Mouse (Mus musculus) hindbrain, postnatal 0 days (tissue): ENCODE measurements around the gene Zmym4. TPM values are rescaled to one million over a fixed set of nuclear protein-coding genes. Genes with fewer than 3 reads are reported as not detected.
"Not testable (repeated sequence)": the region's sequence is repeated elsewhere in the genome, so short reads cannot be mapped to it uniquely, and the experiment has no call there.

Experiments
- ATAC-seq: fragments of 200-750 bp; cut with Nextera tagmentation; 2 replicates; pipeline ENCODE4 v1.8.0; 2017; ENCODE audit warnings: mild to moderate bottlenecking, moderate TSS enrichment, moderate library complexity
- DNase-seq: peaks from one replicate; pipeline ENCODE4 v3.0.0-alpha.2; 2015; ENCODE audit warnings: low spot score
- H3K27ac ChIP-seq: fragments of 300-500 bp; sonication (generic); 2 replicates; pipeline ENCODE4 v1.5.1; 2014; ENCODE audit warnings: mild to moderate bottlenecking
- H3K27me3 ChIP-seq: fragments of 300-500 bp; sonication (generic); 2 replicates; pipeline ENCODE4 v1.6.1; 2014; ENCODE audit warnings: low read length, mixed read lengths; ENCODE audit not compliant: insufficient read depth
- H3K36me3 ChIP-seq: fragments of 300-500 bp; sonication (generic); 2 replicates; pipeline ENCODE4 v1.6.1; 2014; ENCODE audit warnings: low read length, mixed read lengths; ENCODE audit not compliant: insufficient read depth
- H3K4me1 ChIP-seq: fragments of 300-500 bp; sonication (generic); 2 replicates; pipeline ENCODE4 v1.6.1; 2014; ENCODE audit warnings: antibody characterized with exemption, low read length, mixed read lengths; ENCODE audit not compliant: insufficient read depth
- H3K4me2 ChIP-seq: fragments of 300-500 bp; sonication (generic); 2 replicates; pipeline ENCODE4 v1.6.1; 2014; ENCODE audit warnings: low read depth, mild to moderate bottlenecking, low read length, moderate library complexity, mixed read lengths
- H3K4me3 ChIP-seq: fragments of 300-500 bp; sonication (generic); 2 replicates; pipeline ENCODE4 v1.5.1; 2014; ENCODE audit warnings: low read length
- H3K9ac ChIP-seq: fragments of 300-500 bp; sonication (generic); replicated peaks from 2 replicates; pipeline ENCODE4 v1.6.1; 2014; ENCODE audit warnings: mild to moderate bottlenecking, low read length, moderate library complexity, mixed read lengths
- H3K9me3 ChIP-seq: fragments of 300-500 bp; sonication (generic); 2 replicates; pipeline ENCODE4 v1.6.1; 2016; ENCODE audit warnings: low read length, mixed read lengths
- CTCF ChIP-seq: IDR thresholded peaks from 2 replicates; pipeline ENCODE4 v1.5.1; 2016; ENCODE audit warnings: antibody characterized with exemption, control low read depth, low read depth
- WGBS: fragments of 180-500 bp; shearing (Covaris S2); extraction: QIAGEN DNeasy Blood & Tissue Kit; methylation state at CpG from one replicate; pipeline ENCODE4 v1.1.7; 2014; 5-methylcytosine and 5-hydroxymethylcytosine counted together
- polyA plus RNA-seq: library from polyadenylated mRNA; unstranded; fragments of >200 nt; fragmentation: Nextera tagmentation; extraction: Ambion mirVana; gene quantifications from 2 replicates; pipeline ENCODE4 v1.2.1, GENCODE M21; 2015
- total RNA-seq: library from RNA; depleted of rRNA; stranded (reverse); fragments of >200 nt; gene quantifications from 2 replicates; pipeline ENCODE4 v1.2.3, GENCODE M21; 2014

Zmym4 gene
- total and polyA plus RNA-seq, 2 experiments from 2014 or later, result 20.3 to 42.9 TPM

DNA sequence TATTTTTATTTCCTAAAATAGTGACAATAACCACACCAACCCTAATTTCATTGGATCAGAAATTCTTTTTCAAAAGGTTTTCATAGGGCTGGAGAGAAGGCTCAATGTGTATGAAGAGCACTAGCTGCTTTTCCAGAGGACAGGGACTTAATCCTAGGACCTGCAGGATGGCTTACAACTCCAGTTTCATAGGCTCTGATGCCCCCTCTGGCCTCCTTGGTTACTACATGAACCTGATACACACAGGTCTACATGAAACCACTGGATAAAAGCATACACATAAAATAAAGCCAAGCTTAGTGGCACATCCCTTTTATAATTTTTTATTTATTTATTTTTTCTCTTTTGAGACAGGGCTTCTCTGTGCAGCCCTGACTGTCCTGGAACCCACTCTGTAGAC, 9.5 kb upstream of the Zmym4 start:
- H3K9ac ChIP-seq, result no peak overlapping the region
- H3K4me3 ChIP-seq, result no peak overlapping the region
- H3K4me1 ChIP-seq, result no peaks in the 10 kb centered on the region
- H3K4me2 ChIP-seq, result no peak overlapping the region
- peak; percentile 57 for TF ChIP-seq CTCF
- H3K27me3 ChIP-seq, result no peaks in the 10 kb centered on the region
- no peaks in the 10 kb centered on the region for H3K36me3 ChIP-seq
- no peaks in the 10 kb centered on the region for H3K9me3 ChIP-seq
- ATAC-seq (no peak), DNase-seq (peak; percentile 63)
- no peak overlapping the region for H3K27ac ChIP-seq

DNA sequence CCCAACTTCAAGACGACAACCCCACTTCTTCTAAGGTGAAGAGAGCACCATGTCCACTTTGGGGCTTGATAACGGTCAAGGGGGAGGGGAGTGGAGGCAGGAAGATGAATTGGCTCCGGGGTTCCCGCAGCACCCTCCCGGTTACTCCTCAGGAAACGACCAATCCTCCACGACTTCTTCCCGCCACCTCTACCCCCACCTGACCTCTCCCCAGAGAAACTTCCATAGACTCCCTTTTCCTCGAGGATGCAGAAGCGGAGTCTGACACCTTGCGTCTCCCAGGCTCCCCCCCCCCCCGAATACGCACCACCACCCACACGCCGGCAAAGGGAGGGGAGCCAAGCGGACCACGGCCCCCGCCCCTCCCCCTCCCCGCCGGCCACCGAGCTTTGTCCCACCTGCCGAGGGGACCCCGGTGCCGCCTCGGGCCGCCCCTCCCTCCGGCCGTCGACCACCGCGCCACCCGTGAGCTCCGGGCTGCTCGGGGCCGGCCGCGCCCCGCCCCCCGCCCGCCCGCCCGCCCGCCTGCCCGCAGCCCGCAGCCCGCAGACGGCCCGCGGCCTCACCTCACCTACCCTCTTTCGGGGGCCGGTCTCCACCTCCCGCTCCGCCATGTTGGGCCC, 583 bp downstream of the Zmym4 start:
- Histone ChIP-seq H3K9me3 (no peaks in the 10 kb centered on the region), H3K9ac (peak overlapping the region; percentile 99), H3K4me1 (0 out of 2 replicates have a peak, but pooled peaks cover 7% of the 10 kb centered on the region), H3K4me2 (peak overlapping the region; percentile 63), H3K27me3 (no peaks in the 10 kb centered on the region), H3K27ac (peak overlapping the region; percentile 98), H3K36me3 (no peaks in the 10 kb centered on the region), H3K4me3 (peak overlapping the region; percentile 99)
- ATAC-seq, result peak; percentile 16; the same call in 1 of the 2 replicates
- WGBS, result under 1% methylated on average over 26 of the region's 53 CpGs
- DNase-seq, result peak; percentile 15
- no peak for TF ChIP-seq CTCF

DNA sequence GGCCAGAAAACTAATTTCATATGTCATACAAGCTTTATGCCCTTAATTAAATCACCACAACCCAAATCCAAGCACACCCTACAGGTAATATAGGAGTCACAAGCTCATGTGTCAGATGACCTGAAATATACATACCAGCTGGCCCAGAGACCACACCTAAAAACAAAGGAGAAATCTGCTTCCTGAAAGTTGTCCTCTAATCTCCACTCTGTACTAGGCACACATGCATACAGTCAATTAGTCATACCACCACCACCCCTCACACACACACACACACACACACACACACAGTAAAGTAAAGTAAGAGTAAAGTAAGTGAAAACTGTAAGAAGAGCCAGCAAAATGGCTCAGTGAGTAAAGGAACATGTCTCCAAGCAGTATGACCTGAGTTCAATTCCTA, 9.3 kb downstream of the Zmym4 start:
- Histone ChIP-seq H3K9me3 (no peaks in the 10 kb centered on the region), H3K4me1 (no peaks in the 10 kb centered on the region; the same call in 1 of the 2 replicates), H3K4me3 (no peak overlapping the region), H3K9ac (no peak overlapping the region), H3K4me2 (no peak overlapping the region), H3K36me3 (no peaks in the 10 kb centered on the region), H3K27ac (no peak overlapping the region), H3K27me3 (no peaks in the 10 kb centered on the region)
- no peak for TF ChIP-seq CTCF
- DNase-seq (no peak), ATAC-seq (no peak)

DNA sequence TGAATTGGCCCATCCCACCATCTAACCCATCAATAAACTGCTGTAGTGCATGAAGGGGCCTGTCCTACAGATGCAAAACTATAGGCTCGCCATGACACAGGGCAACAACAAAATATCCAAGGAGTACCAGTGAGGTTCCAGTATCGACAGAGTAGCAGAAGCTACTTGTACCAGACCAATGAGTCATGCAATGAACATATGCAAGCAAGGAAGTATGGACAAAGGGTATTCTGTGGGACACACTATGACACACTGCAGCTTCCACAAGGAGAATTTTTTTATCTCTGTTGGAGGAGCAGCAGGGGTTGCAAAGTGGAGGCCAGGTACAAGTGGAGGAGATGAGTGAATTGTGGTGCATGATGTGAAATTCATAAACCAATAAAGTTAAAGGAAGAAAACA, 9.7 kb downstream of the Zmym4 start:
- H3K9ac ChIP-seq, result no peak overlapping the region
- no peak for ATAC-seq
- H3K27ac ChIP-seq, result no peak overlapping the region
- WGBS, result 91% methylated on average over 2 of the region's 2 CpGs
- TF ChIP-seq CTCF, result no peak
- H3K27me3 ChIP-seq, result no peaks in the 10 kb centered on the region
- H3K4me3 ChIP-seq, result no peak overlapping the region
- no peaks in the 10 kb centered on the region for H3K9me3 ChIP-seq
- H3K36me3 ChIP-seq, result no peaks in the 10 kb centered on the region
- no peak for DNase-seq
- H3K4me2 ChIP-seq, result no peak overlapping the region
- no peaks in the 10 kb centered on the region; the same call in 1 of the 2 replicates for H3K4me1 ChIP-seq

DNA sequence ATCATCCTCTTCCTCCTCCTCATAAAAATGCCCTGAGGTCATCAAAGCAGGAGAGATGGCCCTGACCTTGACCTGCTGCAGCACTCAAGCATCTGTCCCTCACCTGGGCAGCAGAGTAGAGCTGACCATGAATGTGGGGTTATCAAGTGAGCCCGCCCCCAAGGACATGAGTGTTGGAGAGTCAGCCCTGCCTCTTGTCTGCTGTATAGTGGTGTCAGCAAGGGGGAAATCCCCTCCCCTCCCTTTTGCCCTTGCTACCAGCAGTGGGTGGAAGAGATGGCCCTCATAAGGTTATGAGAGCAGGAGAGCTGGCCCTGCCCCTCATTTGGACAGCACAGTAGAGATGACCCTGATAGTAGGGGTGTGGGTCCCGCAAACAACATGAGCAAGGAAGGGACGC, 10.5 kb downstream of the Zmym4 start:
- no peaks in the 10 kb centered on the region; the same call in 1 of the 2 replicates for H3K4me1 ChIP-seq
- no peaks in the 10 kb centered on the region for H3K9me3 ChIP-seq
- TF ChIP-seq CTCF, result no peak
- no peak overlapping the region for H3K9ac ChIP-seq
- WGBS, result 98% methylated on average over 3 of the region's 3 CpGs
- no peaks in the 10 kb centered on the region for H3K36me3 ChIP-seq
- H3K27me3 ChIP-seq, result no peaks in the 10 kb centered on the region
- no peak for DNase-seq
- no peak overlapping the region for H3K27ac ChIP-seq
- no peak overlapping the region for H3K4me2 ChIP-seq
- no peak for ATAC-seq
- no peak overlapping the region for H3K4me3 ChIP-seq

DNA sequence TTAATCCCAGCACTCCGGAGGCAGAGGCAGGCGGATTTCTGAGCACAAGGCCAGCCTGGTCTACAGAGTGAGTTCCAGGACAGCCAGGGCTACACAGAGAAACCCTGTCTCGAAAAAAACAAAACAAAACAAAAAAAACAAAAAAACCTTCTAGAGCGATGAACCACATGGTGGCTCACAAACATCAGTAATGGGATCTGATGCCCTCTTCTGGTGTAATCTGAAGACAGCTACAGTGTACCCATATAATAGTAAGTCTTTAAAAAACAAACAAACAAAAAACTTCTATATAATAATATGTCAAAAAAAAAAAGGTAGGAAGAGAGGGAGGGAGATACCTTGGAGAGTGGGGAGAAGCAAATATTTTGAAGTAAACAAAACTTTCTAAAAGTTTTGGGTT, 17.1 kb downstream of the Zmym4 start:
- peak; percentile 22; the same call in 1 of the 2 replicates for TF ChIP-seq CTCF
- not testable (repeated sequence) for H3K4me1 ChIP-seq, H3K36me3 ChIP-seq, DNase-seq, H3K27me3 ChIP-seq, ATAC-seq, H3K4me3 ChIP-seq, H3K9ac ChIP-seq, H3K4me2 ChIP-seq, H3K27ac ChIP-seq, H3K9me3 ChIP-seq
- WGBS, result 83% methylated on average over 4 of the region's 4 CpGs

DNA sequence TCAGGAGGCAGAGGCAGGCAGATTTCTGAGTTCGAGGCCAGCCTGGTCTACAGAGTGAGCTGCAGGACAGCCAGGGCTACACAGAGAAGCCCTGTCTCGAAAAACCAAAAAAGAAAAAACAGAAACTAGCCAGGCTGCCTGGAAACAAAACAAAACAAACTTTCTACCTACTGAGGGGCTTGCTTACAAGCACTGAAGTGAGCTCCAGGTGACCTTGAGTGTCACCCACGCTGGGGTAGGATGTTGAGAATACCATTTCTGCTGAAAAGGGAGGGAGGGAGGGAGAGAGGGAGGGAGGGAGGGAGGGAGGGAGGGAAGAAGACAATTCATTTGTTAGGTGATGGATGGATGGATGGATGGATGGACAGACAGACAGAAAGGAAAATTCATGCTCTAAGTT, 24.5 kb downstream of the Zmym4 start:
- H3K4me1 ChIP-seq, result no peaks in the 10 kb centered on the region
- no peak overlapping the region for H3K9ac ChIP-seq
- DNase-seq (no peak), ATAC-seq (no peak)
- no peak overlapping the region for H3K27ac ChIP-seq
- peaks cover 10% of the 10 kb centered on the region; the same call in 1 of the 2 replicates for H3K36me3 ChIP-seq
- H3K27me3 ChIP-seq, result no peaks in the 10 kb centered on the region
- no peak overlapping the region for H3K4me3 ChIP-seq
- TF ChIP-seq CTCF, result no peak
- 93% methylated on average over 3 of the region's 3 CpGs for WGBS
- H3K4me2 ChIP-seq, result no peak overlapping the region
- no peaks in the 10 kb centered on the region for H3K9me3 ChIP-seq
